Mouse (Mus musculus) limb, embryonic 14.5 days (tissue): ENCODE data around the gene Pqlc2. TPM values are rescaled to one million over a fixed set of nuclear protein-coding genes. Genes with fewer than 3 reads are reported as not detected.

ENCODE experiments used
- ATAC-seq: fragments of 200-750 bp; cut with Nextera tagmentation; 2 replicates; pipeline ENCODE4 v1.8.0; 2017; ENCODE audit warnings: low read depth, moderate number of reproducible peaks, moderate TSS enrichment; ENCODE audit not compliant: low FRiP score
- DNase-seq: peaks from one replicate; pipeline ENCODE4 v3.0.0-alpha.2; 2015; ENCODE audit warnings: low spot score
- H3K27ac ChIP-seq: fragments of 300-500 bp; sonication (generic); replicated peaks from 2 replicates; pipeline ENCODE4 v1.5.1; 2014; ENCODE audit warnings: low read depth, mild to moderate bottlenecking, low read length, moderate library complexity, mixed read lengths
- H3K27me3 ChIP-seq: fragments of 300-500 bp; sonication (generic); 2 replicates; pipeline ENCODE4 v1.6.1; 2014; ENCODE audit warnings: low read length, mixed read lengths; ENCODE audit not compliant: control insufficient read depth, insufficient read depth
- H3K36me3 ChIP-seq: fragments of 300-500 bp; sonication (generic); 2 replicates; pipeline ENCODE4 v1.6.1; 2014; ENCODE audit warnings: mild to moderate bottlenecking, low read length, moderate library complexity, mixed read lengths; ENCODE audit not compliant: control insufficient read depth, insufficient read depth
- H3K4me1 ChIP-seq: fragments of 300-500 bp; sonication (generic); 2 replicates; pipeline ENCODE4 v1.6.1; 2014; ENCODE audit warnings: antibody characterized with exemption, low read length, mixed read lengths; ENCODE audit not compliant: control insufficient read depth, insufficient read depth
- H3K4me2 ChIP-seq: fragments of 300-500 bp; sonication (generic); replicated peaks from 2 replicates; pipeline ENCODE4 v1.6.1; 2014; ENCODE audit warnings: low read depth, mild to moderate bottlenecking, low read length, moderate library complexity; ENCODE audit not compliant: severe bottlenecking
- H3K4me3 ChIP-seq: fragments of 300-500 bp; sonication (generic); replicated peaks from 2 replicates; pipeline ENCODE4 v1.5.1; 2014; ENCODE audit warnings: low read length
- H3K9ac ChIP-seq: fragments of 300-500 bp; sonication (generic); 2 replicates; pipeline ENCODE4 v1.6.1; 2014; ENCODE audit warnings: mild to moderate bottlenecking, low read depth, low read length, moderate library complexity; ENCODE audit not compliant: severe bottlenecking
- H3K9me3 ChIP-seq: fragments of 300-500 bp; sonication (generic); 2 replicates; pipeline ENCODE4 v1.6.1; 2016; ENCODE audit warnings: low read length; ENCODE audit not compliant: control insufficient read depth
- POLR2A ChIP-seq: fragments of 200-500 bp; IDR thresholded peaks from 2 replicates; pipeline ENCODE4 v1.8.0; 2012; ENCODE audit warnings: inconsistent platforms, mild to moderate bottlenecking, moderate library complexity, borderline replicate concordance; ENCODE audit not compliant: insufficient read depth, insufficient read length; ENCODE audit errors: extremely low read depth
- WGBS: fragments of 180-500 bp; shearing (Covaris S2); extraction: QIAGEN DNeasy Blood & Tissue Kit; methylation state at CpG from one replicate; pipeline ENCODE4 v1.1.7; 2014; 5-methylcytosine and 5-hydroxymethylcytosine counted together
- polyA plus RNA-seq, 2 experiments: library from polyadenylated mRNA; depleted of rRNA in 1 of 2; stranded (reverse) in 1 of 2; unstranded in 1 of 2; fragments of >200 nt; fragmentation: Nextera tagmentation in 1 of 2; extraction: Ambion mirVana in 1 of 2; gene quantifications; 2 replicates each; pipeline versions ENCODE4 v1.2.1 to v1.2.3; 2012 to 2014

The Pqlc2 gene
- polyA plus RNA-seq, 2 experiments = 12.9 to 20.7 TPM

DNA sequence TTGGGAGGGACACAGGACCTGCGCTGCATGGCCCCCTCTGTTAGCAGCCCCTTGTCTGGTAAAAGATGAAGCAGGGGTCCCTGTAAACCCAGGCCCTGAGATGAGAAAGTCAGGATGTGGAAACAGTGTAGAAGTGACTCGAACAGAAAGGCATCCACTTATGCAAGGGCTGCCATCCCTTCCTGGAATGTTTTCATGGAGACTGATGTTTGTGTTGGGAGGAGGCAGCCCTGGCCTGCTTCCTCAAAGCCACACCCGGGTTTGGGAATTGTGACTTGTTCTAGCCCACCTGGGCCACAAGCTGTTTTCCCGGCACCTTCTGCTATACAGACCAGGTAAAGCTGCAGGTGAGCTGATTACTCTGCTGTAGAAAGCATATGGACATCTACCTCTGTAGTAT, 54.4 kb downstream of the Pqlc2 start:
- Histone ChIP-seq H3K4me2 (no peak overlapping the region), H3K4me1 (peaks cover 83% of the 10 kb centered on the region), H3K9ac (no peak overlapping the region), H3K27ac (0 out of 2 replicates have a peak overlapping the region, but pooled peaks have one; percentile 48), H3K4me3 (no peak overlapping the region), H3K36me3 (peaks cover 29% of the 10 kb centered on the region), H3K27me3 (no peaks in the 10 kb centered on the region), H3K9me3 (no peaks in the 10 kb centered on the region)
- DNase-seq = no peak
- ATAC-seq = no peak
- WGBS = 77% methylated on average over 4 of the region's 4 CpGs
- TF ChIP-seq POLR2A = no peak

- 56% methylated on average over 9 of the region's 9 CpGs for WGBS
Observed at GRCm38 (mm10) chr4:139253206-139253605, 57.3 kb downstream of the Pqlc2 start.

GRCm38 (mm10) chr4:139252051-139252760, 58.3 kb downstream of the Pqlc2 start:
- TF ChIP-seq POLR2A = no peak
- H3K4me1 ChIP-seq = peaks cover 86% of the 10 kb centered on the region

More at GRCm38 (mm10) chr4:139253206-139253605, 57.3 kb downstream of the Pqlc2 start:
- Histone ChIP-seq H3K4me1 (peaks cover 86% of the 10 kb centered on the region), H3K27me3 (no peaks in the 10 kb centered on the region), H3K4me2 (no peak overlapping the region), H3K9me3 (no peaks in the 10 kb centered on the region), H3K27ac (peak overlapping the region; percentile 38; the same call in 1 of the 2 replicates), H3K4me3 (no peak overlapping the region), H3K36me3 (peaks cover 10% of the 10 kb centered on the region), H3K9ac (no peak overlapping the region)
- TF ChIP-seq POLR2A = no peak
- ATAC-seq = no peak
- no peak for DNase-seq

DNA sequence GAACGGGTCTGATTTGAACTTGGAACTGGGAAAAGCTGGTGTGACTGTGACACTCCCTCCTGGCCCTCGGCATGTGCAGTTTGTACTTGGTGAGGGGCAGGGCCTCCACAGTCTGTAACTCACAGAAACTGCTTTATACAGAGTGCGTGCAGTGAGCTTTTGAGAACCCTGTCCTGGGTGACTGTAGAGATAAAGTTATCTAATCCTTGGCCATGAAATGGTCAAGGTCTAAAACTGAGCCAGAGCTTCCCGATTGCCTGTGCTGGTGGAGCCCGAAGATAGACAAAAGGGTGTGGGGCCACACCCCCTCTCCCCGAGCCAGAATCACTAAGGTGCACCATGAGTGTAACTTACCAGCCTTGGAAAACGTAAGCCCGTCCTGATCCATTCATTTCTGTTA, 59.6 kb downstream of the Pqlc2 start:
- peak overlapping the region; percentile 79 for H3K27ac ChIP-seq
- no peak overlapping the region for H3K9ac ChIP-seq
- ATAC-seq (no peak), DNase-seq (no peak)
- no peak for TF ChIP-seq POLR2A
- no peaks in the 10 kb centered on the region for H3K9me3 ChIP-seq
- no peak overlapping the region for H3K4me3 ChIP-seq
- H3K4me2 ChIP-seq = no peak overlapping the region
- WGBS = 54% methylated on average over 8 of the region's 8 CpGs
- H3K36me3 ChIP-seq = peaks cover 4% of the 10 kb centered on the region; the same call in 1 of the 2 replicates
- peaks cover 86% of the 10 kb centered on the region for H3K4me1 ChIP-seq
- H3K27me3 ChIP-seq = no peaks in the 10 kb centered on the region

More at GRCm38 (mm10) chr4:139252051-139252760, 58.3 kb downstream of the Pqlc2 start:
- Histone ChIP-seq H3K27ac (peak overlapping the region; percentile 79), H3K4me2 (peak overlapping the region; percentile 9; the same call in 1 of the 2 replicates), H3K4me3 (no peak overlapping the region), H3K36me3 (peaks cover 4% of the 10 kb centered on the region; the same call in 1 of the 2 replicates), H3K27me3 (no peaks in the 10 kb centered on the region), H3K9me3 (no peaks in the 10 kb centered on the region), H3K9ac (no peak overlapping the region)
- 22% methylated on average over 22 of the region's 22 CpGs for WGBS
- peak; percentile 87 for DNase-seq
- peak; percentile 64 for ATAC-seq

GRCm38 (mm10) chr4:139250043-139250442, 60.5 kb downstream of the Pqlc2 start:
- 25% methylated on average over 5 of the region's 5 CpGs for WGBS
- Histone ChIP-seq H3K4me1 (peaks cover 90% of the 10 kb centered on the region), H3K9ac (no peak overlapping the region), H3K4me3 (no peak overlapping the region), H3K27ac (peak overlapping the region; percentile 79), H3K9me3 (no peaks in the 10 kb centered on the region), H3K4me2 (no peak overlapping the region), H3K27me3 (no peaks in the 10 kb centered on the region), H3K36me3 (peaks cover 4% of the 10 kb centered on the region)
- TF ChIP-seq POLR2A = no peak
- DNase-seq (peak; percentile 34), ATAC-seq (no peak)
